Mouse (Mus musculus) spleen, embryonic (tissue): ENCODE data around the gene Prss50.

Source experiments
- CTCF ChIA-PET: fragments of 350-600 bp; sonication (Branson Sonifier 250); formaldehyde crosslinking; loops from one replicate; lab custom pipeline; 2022; lab: Charles Lee

The Prss50 gene

GRCm38 (mm10) chr9:110874660-110875191 lies 17.0 kb downstream of the Prss50 start:
- CTCF ChIA-PET: no interaction called here

DNA sequence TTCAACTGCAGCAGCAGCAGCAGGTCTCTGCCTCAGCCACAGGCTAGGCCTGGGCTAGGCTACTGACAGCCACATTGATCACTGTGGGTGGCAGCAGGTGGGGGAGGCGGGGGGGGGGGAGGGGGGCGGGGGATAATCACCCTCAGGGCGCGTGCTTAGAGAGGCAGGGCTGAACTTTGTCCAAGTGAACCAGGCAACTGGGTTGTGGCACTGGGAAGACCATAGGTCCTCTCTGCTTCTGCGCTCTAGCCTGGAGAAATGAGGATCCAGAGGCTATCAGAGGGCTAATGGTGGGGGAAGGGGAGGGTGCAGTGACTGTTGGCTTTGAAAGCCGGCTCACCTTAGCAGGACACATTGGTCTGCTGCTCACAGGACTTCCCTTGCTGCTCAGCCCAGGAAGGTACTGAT lies 17.5 kb downstream of the Prss50 start:
- CTCF ChIA-PET: interaction anchor here (0.7 kb wide), 1 partner anchor 13 kb away, joined by 19 read pairs; no protein-coding TSS in a partner anchor

DNA sequence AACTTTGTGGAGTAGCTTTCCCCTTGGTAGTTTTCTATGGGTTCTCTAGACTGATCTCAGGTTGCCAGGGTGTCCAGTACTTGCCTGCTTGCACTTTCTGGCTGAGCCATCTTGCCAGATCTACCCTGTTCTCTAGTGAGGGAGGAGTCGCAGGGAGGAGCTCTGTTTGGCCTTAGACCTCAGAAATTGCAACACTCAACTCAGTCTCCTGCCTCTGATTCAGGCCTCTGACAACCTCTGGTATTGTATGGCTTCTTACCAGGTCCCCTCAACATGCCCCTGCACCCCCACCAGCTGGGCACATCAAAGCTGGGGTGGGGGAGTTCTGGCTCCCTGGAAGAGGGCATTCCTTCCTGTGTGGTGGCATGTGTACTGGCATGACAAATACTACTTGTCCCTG lies 19.6 kb downstream of the Prss50 start:
- CTCF ChIA-PET: no interaction called here

GRCm38 (mm10) chr9:110877888-110878287 lies 20.1 kb downstream of the Prss50 start:
- CTCF ChIA-PET: no interaction called here

GRCm38 (mm10) chr9:110879191-110879920 lies 21.6 kb downstream of the Prss50 start, which contains the start of gene Als2cl:
Gene Als2cl, plus strand, starts transcription at chr9:110879870.
- CTCF ChIA-PET: no interaction called here

- CTCF ChIA-PET: no interaction called here
These were observed 22.3 kb downstream of the Prss50 start, which contains the start of gene Tmie for GRCm38 (mm10) chr9:110879998-110880561. Gene Tmie, minus strand, starts transcription at chr9:110880113.

- CTCF ChIA-PET: no interaction called here
These were observed 23.0 kb downstream of the Prss50 start for GRCm38 (mm10) chr9:110880772-110881171.

DNA sequence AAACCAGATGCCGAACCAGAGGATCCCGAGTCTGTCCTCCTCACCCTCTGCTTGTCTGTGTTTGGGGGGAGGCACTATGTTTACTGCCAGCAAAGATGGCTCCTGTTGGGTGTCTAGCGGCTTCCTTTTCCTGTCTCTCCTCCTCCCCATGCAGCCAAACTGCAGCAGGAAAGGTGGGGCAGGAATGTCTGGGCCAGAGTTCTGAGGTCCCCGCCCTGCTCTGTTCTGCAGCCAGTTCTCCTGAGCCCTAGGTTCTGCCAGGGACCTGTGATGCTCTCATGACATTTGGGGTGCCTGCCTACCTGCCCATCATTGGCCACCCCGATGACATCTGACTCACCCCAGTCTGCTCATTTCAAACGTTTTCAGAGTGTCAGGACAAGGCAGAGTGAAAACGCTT lies 24.2 kb downstream of the Prss50 start:
- CTCF ChIA-PET: no interaction called here

- CTCF ChIA-PET: interaction anchor here (0.6 kb wide), 1 partner anchor 12 kb away, joined by 19 read pairs; no protein-coding TSS in a partner anchor
These were observed 29.9 kb downstream of the Prss50 start for GRCm38 (mm10) chr9:110887388-110888303.

GRCm38 (mm10) chr9:110888935-110889334 lies 31.2 kb downstream of the Prss50 start:
- CTCF ChIA-PET: no interaction called here

DNA sequence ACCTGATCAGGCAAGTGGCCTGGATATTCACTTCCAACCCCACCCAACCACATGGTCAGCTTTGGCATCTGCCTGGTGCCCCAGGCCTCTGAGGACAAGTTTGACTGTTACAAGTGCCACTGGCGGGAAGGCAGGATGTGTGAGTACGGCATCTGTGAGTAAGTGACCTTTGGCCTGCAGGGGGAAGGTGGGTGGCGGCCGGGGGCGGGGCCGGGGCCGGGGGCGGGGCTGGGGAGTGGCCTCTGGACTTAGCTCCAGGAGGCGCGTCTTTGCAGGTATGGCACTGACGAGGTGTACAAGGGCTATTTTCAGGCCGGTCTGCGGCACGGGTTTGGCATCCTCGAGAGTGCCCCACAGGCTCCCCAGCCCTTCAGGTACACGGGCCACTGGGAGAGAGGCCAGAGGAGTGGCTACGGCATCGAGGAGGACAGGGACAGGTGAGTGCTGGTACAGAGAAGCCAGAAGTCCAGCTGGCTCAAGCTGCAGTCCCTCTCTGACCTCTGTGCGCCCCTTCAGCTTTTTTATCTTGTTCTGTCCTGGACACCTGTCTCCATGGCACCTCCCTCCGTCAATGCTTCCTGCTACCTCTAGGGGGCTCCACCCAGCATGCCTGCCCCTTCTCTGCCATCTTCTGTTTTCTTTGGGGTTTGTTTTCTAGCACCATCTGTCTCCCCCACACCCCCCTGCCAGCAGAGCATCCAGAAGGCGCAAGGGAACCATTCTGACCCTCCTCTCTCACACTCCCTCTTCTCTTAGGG lies 32.4 kb downstream of the Prss50 start:
- CTCF ChIA-PET: no interaction called here

GRCm38 (mm10) chr9:110891077-110891828 lies 33.5 kb downstream of the Prss50 start:
- CTCF ChIA-PET: no interaction called here

- CTCF ChIA-PET: no interaction called here
These were observed 34.8 kb downstream of the Prss50 start for GRCm38 (mm10) chr9:110892552-110892951.

GRCm38 (mm10) chr9:110893429-110893828 lies 35.7 kb downstream of the Prss50 start:
- CTCF ChIA-PET: no interaction called here

GRCm38 (mm10) chr9:110895507-110895906 lies 37.7 kb downstream of the Prss50 start:
- CTCF ChIA-PET: no interaction called here

DNA sequence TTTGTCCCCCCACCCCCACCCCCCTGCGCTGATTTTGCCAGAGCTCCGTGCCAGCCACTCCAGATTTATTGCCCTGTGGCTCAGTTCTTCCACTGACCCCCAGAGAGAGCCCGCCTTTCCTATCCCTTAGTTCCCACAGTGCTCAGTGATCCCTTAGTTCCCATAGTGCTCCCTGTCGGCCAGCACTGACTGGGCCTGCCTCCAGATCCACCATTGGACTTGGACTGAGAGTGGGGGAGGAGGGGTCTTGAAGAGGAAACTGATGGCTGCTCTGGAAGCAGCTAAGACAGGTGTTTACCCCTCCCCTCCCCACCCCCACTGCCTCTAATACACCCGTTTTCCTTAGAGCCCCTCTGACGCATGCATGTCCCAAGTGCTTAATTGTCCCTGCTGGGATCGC lies 38.2 kb downstream of the Prss50 start:
- CTCF ChIA-PET: no interaction called here

DNA sequence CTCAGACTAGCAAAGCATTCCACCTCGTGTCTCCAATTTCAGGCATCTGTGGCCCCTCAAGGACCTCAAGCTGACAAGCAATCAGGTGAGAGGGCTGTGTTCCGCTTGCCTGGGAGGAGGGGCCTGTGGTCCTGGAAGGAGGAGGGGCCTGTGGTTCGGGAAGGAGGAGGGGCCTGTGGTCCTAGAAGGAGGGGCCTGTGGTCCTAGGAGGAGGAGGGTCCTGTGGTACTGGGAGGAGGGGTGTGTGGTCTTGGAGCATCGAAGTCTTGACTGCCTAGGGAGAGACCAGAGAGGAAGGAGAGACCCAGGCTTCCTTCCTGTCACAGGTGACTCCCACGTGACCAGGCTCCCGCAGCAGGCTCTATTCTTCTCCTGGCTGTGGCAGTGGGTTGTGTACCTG lies 38.8 kb downstream of the Prss50 start:
- CTCF ChIA-PET: no interaction called here

GRCm38 (mm10) chr9:110899451-110900008 lies 41.8 kb downstream of the Prss50 start:
- CTCF ChIA-PET: no interaction called here

DNA sequence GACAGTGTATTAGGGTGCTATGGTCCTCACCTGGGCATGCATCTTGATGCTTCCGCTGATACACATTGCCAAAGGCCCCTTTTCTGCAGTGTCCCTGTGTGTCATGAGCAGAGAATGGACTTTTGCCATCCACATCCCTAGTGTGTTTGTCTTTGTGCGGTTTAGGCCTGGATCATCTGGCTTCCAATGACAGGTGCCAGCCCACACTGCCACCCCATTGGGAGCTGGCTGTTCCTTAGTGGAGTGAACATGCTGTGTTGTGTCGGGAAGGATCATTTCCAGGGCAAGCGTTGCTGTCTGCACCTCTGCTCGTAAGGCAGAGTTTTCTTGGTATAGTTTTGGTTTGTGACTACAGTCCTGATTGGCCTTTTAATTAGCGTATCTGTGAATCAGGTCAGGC lies 43.4 kb downstream of the Prss50 start:
- CTCF ChIA-PET: no interaction called here

GRCm38 (mm10) chr9:110902271-110902670 lies 44.5 kb downstream of the Prss50 start:
- CTCF ChIA-PET: no interaction called here
